Mouse (Mus musculus) C2C12 (cell line): ENCODE measurements around the gene 0610037L13Rik.

ENCODE experiments used
- CEBPB ChIP-seq: IDR thresholded peaks from one replicate; pipeline ENCODE4 v1.6.1; 2011; ENCODE audit warnings: low read depth, mild to moderate bottlenecking, control low read depth, moderate library complexity
- CTCF ChIP-seq: IDR thresholded peaks from one replicate; pipeline ENCODE4 v1.5.1; 2011; ENCODE audit not compliant: control insufficient read depth, insufficient read depth, insufficient read length
- MAX ChIP-seq: IDR thresholded peaks from one replicate; pipeline ENCODE4 v1.6.1; 2011; ENCODE audit warnings: mild to moderate bottlenecking, control low read depth

- TF ChIP-seq CTCF (no peak), CEBPB (no peak), MAX (no peak)
These were observed 255 bp upstream of the 0610037L13Rik start for GRCm38 (mm10) chr4:107889385-107889730.
